Mouse (Mus musculus) cerebral cortex, adult 2 months (tissue): ENCODE results near the gene Olfr1299.

ENCODE experiments used
- WGBS: fragments of 180-500 bp; shearing (Covaris S2); methylation state at CpG from one replicate; pipeline ENCODE4 v1.1.7; 2018; 5-methylcytosine and 5-hydroxymethylcytosine counted together

Olfr1299 gene

GRCm38 (mm10) chr2:111661119-111661518 is at the start of gene Olfr1299:
Gene Olfr1299, plus strand, starts transcription at chr2:111661419.
- WGBS, result 76% methylated on average over 4 of the region's 4 CpGs

- WGBS, result 85% methylated on average over 1 of the region's 1 CpGs
These were observed 34.8 kb upstream of the Olfr1299 start, which contains the start of gene Olfr1297 for GRCm38 (mm10) chr2:111626397-111626796. Gene Olfr1297, minus strand, starts transcription at chr2:111626497.

- WGBS, result 92% methylated on average over 1 of the region's 1 CpGs
These were observed 12.1 kb upstream of the Olfr1299 start, which contains the start of gene Olfr1298 for GRCm38 (mm10) chr2:111649101-111649500. Gene Olfr1298, minus strand, starts transcription at chr2:111649201.
